Mouse (Mus musculus): Measurements from ENCODE around the gene Trp53rka. TPM values are rescaled to one million over a fixed set of nuclear protein-coding genes. Genes with fewer than 3 reads are reported as not detected.
"Not testable (repeated sequence)": the region's sequence is repeated elsewhere in the genome, so short reads cannot be mapped to it uniquely, and the experiment has no call there.

Gene Trp53rka
- polyA plus RNA-seq, 1 experiment from 2014 or later: 49.3 TPM

DNA sequence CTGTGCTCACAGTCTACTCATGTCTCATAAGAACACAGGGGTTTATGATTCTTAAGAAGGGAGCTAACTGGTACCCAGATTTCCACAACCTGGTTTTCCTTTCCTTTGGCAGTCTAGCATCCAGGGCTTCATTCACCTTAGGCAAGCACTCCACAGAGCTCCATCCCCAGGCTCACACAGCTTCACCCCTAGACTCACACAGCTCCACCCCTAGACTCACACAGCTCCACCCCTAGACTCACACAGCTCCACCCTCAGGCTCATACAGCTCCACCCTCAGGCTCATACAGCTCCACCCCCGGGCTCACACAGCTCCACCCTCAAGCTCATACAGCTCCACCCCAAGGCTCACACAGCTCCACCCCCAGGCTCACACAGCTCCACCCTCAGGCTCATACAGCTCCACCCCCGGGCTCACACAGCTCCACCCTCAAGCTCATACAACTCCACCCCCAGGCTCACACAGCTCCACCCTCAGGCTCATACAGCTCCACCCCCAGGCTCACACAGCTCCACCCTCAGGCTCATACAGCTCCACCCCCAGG, 17.9 kb upstream of the Trp53rka start:
- not testable (repeated sequence) for H3K9ac ChIP-seq (ENCODE audit: low read length); H3K27me3 ChIP-seq (ENCODE audit: control insufficient read depth, insufficient read depth, low read length); H3K4me3 ChIP-seq (ENCODE audit: low read depth, low read length); H3K4me1 ChIP-seq (ENCODE audit: control insufficient read depth, insufficient read depth, low read length); H3K27ac ChIP-seq (ENCODE audit: low read depth, low read length); H3K9me3 ChIP-seq (ENCODE audit: control insufficient read depth, low read length); ATAC-seq (ENCODE audit: low FRiP score); H3K4me2 ChIP-seq; H3K36me3 ChIP-seq (ENCODE audit: control insufficient read depth, insufficient read depth, low read length); DNase-seq (ENCODE audit: low spot score, missing footprints)
- 75% methylated on average over 2 of the region's 2 CpGs for WGBS

DNA sequence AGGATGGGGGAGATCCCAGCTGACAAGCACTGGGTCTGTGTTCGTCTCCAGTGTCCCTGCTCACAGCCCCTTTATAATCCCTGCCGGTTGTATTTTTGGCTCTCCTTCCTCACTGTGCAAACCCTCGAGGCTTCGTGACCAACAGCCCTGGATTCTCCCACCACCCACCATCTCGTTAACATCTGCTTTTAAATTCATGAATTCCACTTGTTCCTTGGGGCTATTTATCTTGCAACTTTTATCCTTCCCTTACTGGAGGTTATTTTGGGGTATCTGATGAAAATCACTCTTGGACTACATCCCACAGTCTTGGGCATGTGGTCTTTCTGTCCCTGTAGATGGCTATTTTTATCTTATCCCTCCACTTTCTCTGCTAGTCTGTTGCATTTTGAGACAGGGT, 17.3 kb upstream of the Trp53rka start:
- H3K9ac ChIP-seq (ENCODE audit: low read length): no peak overlapping the region
- H3K27ac ChIP-seq (ENCODE audit: low read depth, low read length): no peak overlapping the region
- no peaks in the 10 kb centered on the region for H3K36me3 ChIP-seq (ENCODE audit: control insufficient read depth, insufficient read depth, low read length)
- DNase-seq (ENCODE audit: low spot score, missing footprints) (no peak), ATAC-seq (ENCODE audit: low FRiP score) (no peak)
- no peaks in the 10 kb centered on the region for H3K9me3 ChIP-seq (ENCODE audit: control insufficient read depth, low read length)
- 70% methylated on average over 5 of the region's 5 CpGs for WGBS
- 0 out of 2 replicates have a peak, but pooled peaks cover 2% of the 10 kb centered on the region for H3K4me1 ChIP-seq (ENCODE audit: control insufficient read depth, insufficient read depth, low read length)
- no peak overlapping the region for H3K4me3 ChIP-seq (ENCODE audit: low read depth, low read length)
- no peaks in the 10 kb centered on the region for H3K27me3 ChIP-seq (ENCODE audit: control insufficient read depth, insufficient read depth, low read length)
- no peak overlapping the region for H3K4me2 ChIP-seq

DNA sequence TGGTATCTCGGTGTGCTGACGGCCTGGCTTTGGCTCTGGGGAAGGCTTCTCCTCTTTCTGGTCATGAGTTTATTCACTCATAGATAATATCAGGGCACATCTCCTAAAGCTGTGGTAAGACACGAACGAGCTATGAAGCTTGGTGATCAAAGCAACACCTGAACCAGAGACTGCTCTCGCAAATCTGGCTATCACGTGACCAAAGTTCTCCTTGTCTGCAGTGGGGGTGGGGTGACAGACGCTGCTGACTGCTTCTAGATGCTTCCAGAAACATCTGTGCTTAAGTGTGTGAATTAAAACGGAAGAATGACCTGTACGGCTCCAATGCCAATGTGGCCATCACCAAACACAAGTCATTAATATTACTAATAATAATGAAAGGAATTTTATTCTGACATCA, 16.6 kb upstream of the Trp53rka start:
- Histone ChIP-seq H3K4me1 (ENCODE audit: control insufficient read depth, insufficient read depth, low read length) (0 out of 2 replicates have a peak, but pooled peaks cover 2% of the 10 kb centered on the region), H3K4me3 (ENCODE audit: low read depth, low read length) (no peak overlapping the region), H3K27ac (ENCODE audit: low read depth, low read length) (no peak overlapping the region), H3K9ac (ENCODE audit: low read length) (no peak overlapping the region), H3K36me3 (ENCODE audit: control insufficient read depth, insufficient read depth, low read length) (no peaks in the 10 kb centered on the region), H3K9me3 (ENCODE audit: control insufficient read depth, low read length) (no peaks in the 10 kb centered on the region), H3K4me2 (no peak overlapping the region), H3K27me3 (ENCODE audit: control insufficient read depth, insufficient read depth, low read length) (no peaks in the 10 kb centered on the region)
- no peak for ATAC-seq (ENCODE audit: low FRiP score)
- WGBS: 80% methylated on average over 9 of the region's 9 CpGs
- DNase-seq (ENCODE audit: low spot score, missing footprints): peak; percentile 44

DNA sequence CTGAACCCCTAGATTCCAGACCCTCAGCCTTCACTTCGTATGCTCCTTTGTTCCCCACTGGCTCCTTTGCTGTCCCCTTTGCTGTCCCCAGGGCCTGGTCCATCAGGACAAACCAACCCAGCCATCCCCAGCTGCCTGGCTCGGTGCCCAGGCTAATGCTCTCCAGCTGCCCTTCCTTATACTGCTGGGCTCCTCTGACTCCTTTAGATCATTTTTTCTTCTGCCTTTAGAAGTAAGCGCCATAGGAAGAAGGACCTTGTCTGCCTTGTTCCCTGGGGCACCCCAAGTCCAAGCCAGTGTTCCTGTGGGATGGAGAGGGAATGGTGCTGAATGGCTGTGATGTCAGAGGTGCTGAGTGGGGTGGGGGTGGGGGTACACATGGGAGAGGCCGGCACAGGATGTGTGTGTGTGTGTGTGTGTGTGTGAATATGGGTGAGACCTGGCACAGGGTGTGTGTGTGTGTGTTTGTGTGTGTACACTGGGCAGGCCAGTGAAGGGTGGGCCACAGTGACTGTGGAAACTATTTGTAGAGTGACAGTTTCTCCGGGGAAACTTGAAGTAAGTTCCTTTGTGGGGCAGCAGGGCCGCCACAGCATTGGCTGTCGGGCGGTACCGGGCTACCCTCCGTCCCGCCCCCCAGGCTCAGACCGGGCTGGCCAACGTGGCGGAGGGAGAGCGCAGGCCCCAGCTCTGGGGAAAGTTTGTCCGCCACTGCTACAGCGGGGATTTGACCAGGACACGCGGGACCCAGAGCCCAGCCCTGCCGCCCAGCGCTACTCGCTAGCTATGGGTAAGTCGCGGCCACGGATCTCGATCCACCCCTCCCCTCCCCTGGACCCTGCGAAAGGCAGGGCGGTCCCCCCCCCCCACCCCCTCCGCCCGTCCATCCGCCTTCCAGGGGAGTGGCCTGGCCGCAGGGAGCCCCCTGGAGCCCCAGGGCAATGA, 10.4 kb upstream of the Trp53rka start, which contains the start of gene Slc2a10:
Gene Slc2a10, plus strand, starts transcription at position 529 of the 945 bp plus-strand sequence.
- no peaks in the 10 kb centered on the region for H3K27me3 ChIP-seq (ENCODE audit: control insufficient read depth, insufficient read depth, low read length)
- H3K9ac ChIP-seq (ENCODE audit: low read length): peak within 1 kb of the TSS; percentile 55
- H3K4me3 ChIP-seq (ENCODE audit: low read depth, low read length): peak within 1 kb of the TSS; percentile 36
- no peak within 1 kb of the TSS for H3K27ac ChIP-seq (ENCODE audit: low read depth, low read length)
- H3K36me3 ChIP-seq (ENCODE audit: control insufficient read depth, insufficient read depth, low read length): no peaks in the 10 kb centered on the region
- H3K9me3 ChIP-seq (ENCODE audit: control insufficient read depth, low read length): no peaks in the 10 kb centered on the region
- peak; percentile 78 for ATAC-seq (ENCODE audit: low FRiP score)
- 9% methylated on average over 25 of the region's 32 CpGs for WGBS
- H3K4me1 ChIP-seq (ENCODE audit: control insufficient read depth, insufficient read depth, low read length): peaks cover 9% of the 10 kb centered on the region
- DNase-seq (ENCODE audit: low spot score, missing footprints): peak; percentile 89
- H3K4me2 ChIP-seq: peak within 1 kb of the TSS; percentile 48

DNA sequence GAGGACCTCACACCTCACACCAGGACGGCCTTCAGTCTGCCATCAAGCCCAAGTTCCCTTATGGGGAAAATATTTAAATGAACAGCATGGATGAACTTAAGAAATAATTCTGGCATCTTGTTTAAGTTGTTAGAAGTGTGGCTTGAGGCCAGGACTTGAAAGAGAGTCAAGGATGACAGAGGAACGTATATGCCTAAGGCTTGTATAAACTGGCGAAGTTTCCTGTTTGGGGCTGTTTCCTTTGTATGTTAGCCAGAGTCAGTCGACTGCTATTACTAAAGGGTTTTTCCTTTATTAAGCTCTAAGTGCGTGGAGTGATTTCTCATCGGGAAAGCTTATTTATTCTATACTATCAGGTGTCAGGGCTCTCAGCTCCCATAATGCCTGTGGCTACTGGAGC, 5.7 kb upstream of the Trp53rka start:
- Histone ChIP-seq H3K36me3 (ENCODE audit: control insufficient read depth, insufficient read depth, low read length) (no peaks in the 10 kb centered on the region), H3K9ac (ENCODE audit: low read length) (no peak overlapping the region), H3K9me3 (ENCODE audit: control insufficient read depth, low read length) (no peaks in the 10 kb centered on the region), H3K4me2 (no peak overlapping the region), H3K27ac (ENCODE audit: low read depth, low read length) (no peak overlapping the region), H3K4me1 (ENCODE audit: control insufficient read depth, insufficient read depth, low read length) (peaks cover 12% of the 10 kb centered on the region), H3K4me3 (ENCODE audit: low read depth, low read length) (no peak overlapping the region), H3K27me3 (ENCODE audit: control insufficient read depth, insufficient read depth, low read length) (no peaks in the 10 kb centered on the region)
- peak; percentile 62 for DNase-seq (ENCODE audit: low spot score, missing footprints)
- no peak for ATAC-seq (ENCODE audit: low FRiP score)
- WGBS: 85% methylated on average over 6 of the region's 6 CpGs

DNA sequence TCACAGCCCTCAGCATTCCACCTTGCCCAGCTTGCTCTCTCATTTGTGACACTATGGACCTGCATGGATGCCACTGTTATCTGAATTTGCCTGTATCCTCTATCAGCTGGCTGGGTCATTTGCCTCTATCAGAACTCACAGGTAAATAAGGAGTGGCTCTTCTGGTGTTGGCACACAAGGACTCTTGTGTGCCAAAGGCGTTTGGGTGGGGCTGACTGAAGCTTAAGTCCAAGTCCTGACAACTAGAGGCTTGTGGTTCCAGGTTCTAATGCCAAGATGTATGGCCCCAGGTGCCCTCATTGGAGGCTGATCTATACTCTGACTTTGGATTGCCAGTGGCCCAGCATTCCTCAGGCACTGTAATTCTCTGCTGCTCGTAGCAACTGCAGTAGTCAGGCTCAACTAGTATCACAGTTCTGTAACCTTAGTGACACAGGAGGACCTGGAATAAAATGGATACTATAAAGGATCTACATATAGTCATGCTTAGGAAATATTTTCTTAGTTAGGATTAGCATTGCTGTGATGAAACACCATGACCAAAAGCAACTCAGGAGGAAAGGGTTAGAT, 4.7 kb upstream of the Trp53rka start:
- H3K9ac ChIP-seq (ENCODE audit: low read length): no peak overlapping the region
- 83% methylated on average over 2 of the region's 2 CpGs for WGBS
- no peak overlapping the region for H3K27ac ChIP-seq (ENCODE audit: low read depth, low read length)
- no peaks in the 10 kb centered on the region for H3K27me3 ChIP-seq (ENCODE audit: control insufficient read depth, insufficient read depth, low read length)
- DNase-seq (ENCODE audit: low spot score, missing footprints) (no peak), ATAC-seq (ENCODE audit: low FRiP score) (no peak)
- no peak overlapping the region for H3K4me2 ChIP-seq
- no peaks in the 10 kb centered on the region for H3K9me3 ChIP-seq (ENCODE audit: control insufficient read depth, low read length)
- H3K4me3 ChIP-seq (ENCODE audit: low read depth, low read length): no peak overlapping the region
- H3K36me3 ChIP-seq (ENCODE audit: control insufficient read depth, insufficient read depth, low read length): no peaks in the 10 kb centered on the region
- peaks cover 14% of the 10 kb centered on the region for H3K4me1 ChIP-seq (ENCODE audit: control insufficient read depth, insufficient read depth, low read length)

DNA sequence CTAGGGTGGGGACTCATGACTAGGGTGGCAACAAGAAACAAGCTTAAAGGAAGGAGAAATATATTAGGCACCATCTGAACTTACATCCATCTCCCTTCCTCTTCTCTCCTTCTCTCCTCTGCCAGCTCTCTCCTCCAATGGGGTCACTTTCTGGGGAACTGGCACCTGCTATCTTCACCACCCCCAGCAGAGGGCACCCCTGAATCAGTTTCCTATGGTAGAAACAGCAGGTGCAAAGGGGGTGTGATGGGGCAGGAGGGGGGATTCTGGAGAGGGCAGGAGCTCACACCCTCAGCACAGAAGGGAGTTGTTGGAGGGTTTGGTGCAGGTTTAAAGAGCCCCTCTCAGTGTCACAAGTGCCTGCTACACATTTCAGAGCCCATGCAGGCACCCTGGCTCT, 3.1 kb upstream of the Trp53rka start:
- Histone ChIP-seq H3K36me3 (ENCODE audit: control insufficient read depth, insufficient read depth, low read length) (no peaks in the 10 kb centered on the region), H3K27me3 (ENCODE audit: control insufficient read depth, insufficient read depth, low read length) (no peaks in the 10 kb centered on the region), H3K4me1 (ENCODE audit: control insufficient read depth, insufficient read depth, low read length) (peaks cover 22% of the 10 kb centered on the region), H3K4me3 (ENCODE audit: low read depth, low read length) (no peak overlapping the region), H3K9ac (ENCODE audit: low read length) (no peak overlapping the region), H3K4me2 (no peak overlapping the region), H3K9me3 (ENCODE audit: control insufficient read depth, low read length) (no peaks in the 10 kb centered on the region), H3K27ac (ENCODE audit: low read depth, low read length) (no peak overlapping the region)
- DNase-seq (ENCODE audit: low spot score, missing footprints) (peak; percentile 88), ATAC-seq (ENCODE audit: low FRiP score) (no peak)

DNA sequence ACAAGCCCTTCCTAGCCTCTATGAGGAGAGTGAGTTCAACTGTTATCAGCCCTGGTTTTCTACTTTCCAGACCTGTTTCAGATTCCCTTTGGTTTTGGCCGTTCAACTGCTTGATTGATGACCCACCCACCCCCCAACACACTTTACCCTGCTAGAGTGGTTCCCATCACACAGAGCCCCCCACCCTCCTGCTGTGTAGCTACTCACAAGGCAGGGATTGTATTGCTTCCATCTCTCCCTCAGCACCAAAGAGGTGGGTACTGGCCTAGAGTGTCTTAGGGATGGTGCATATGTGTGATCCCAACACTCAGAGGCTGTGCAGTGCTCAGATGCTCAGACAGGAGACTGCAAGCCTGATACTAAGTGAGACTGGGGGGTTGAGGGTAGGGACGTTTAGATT, 1.4 kb upstream of the Trp53rka start:
- Histone ChIP-seq H3K4me3 (ENCODE audit: low read depth, low read length) (no peak overlapping the region), H3K4me2 (no peak overlapping the region), H3K9me3 (ENCODE audit: control insufficient read depth, low read length) (no peaks in the 10 kb centered on the region), H3K27ac (ENCODE audit: low read depth, low read length) (peak overlapping the region; percentile 75), H3K4me1 (ENCODE audit: control insufficient read depth, insufficient read depth, low read length) (peaks cover 22% of the 10 kb centered on the region), H3K36me3 (ENCODE audit: control insufficient read depth, insufficient read depth, low read length) (peaks cover 2% of the 10 kb centered on the region; the same call in 1 of the 2 replicates), H3K27me3 (ENCODE audit: control insufficient read depth, insufficient read depth, low read length) (no peaks in the 10 kb centered on the region), H3K9ac (ENCODE audit: low read length) (no peak overlapping the region)
- no peak; the same call in 1 of the 2 replicates for ATAC-seq (ENCODE audit: low FRiP score)
- 52% methylated on average over 2 of the region's 2 CpGs for WGBS
- DNase-seq (ENCODE audit: low spot score, missing footprints): peak; percentile 82

All from midbrain, embryonic 11.5 days (tissue).